ENCODE assay signal across 8 mouse cellular contexts in the genomic region with DNA sequence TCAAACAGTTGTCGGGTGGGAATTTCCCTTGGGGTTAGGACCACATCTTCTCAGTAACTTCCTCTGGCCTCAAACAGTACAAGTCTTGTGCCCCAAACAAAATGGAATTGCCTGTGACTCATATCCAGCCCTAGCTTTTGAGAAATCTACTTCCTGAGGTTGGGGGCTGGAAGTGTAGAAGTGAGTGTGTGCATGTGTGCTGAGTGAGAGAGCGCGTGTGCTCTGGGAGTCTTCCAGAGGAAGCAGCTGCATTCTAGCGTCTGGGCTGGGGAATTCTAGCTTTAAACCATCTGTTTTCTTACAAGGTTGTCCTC. TPM values are rescaled to one million over a fixed set of nuclear protein-coding genes. Genes with fewer than 3 reads are reported as not detected.
A peak's percentile ranks its signal among the peaks of the same experiment; 100 is the strongest.
DNase-seq lines count a peak whose midpoint lies in the region; ATAC-seq lines count a peak whose summit lies in the region.

No protein-coding gene starts in this region.

- H3K27me3 ChIP-seq in liver, embryonic 11.5 days (replicated peaks; ENCODE audit: control insufficient read depth, insufficient read depth, low read length) = no peaks in the 10 kb centered on the region
- H3K27me3 ChIP-seq in hindbrain, embryonic 12.5 days = no peaks in the 10 kb centered on the region

- H3K27ac ChIP-seq in liver, embryonic 11.5 days (ENCODE audit: low read depth, low read length) = no peak overlapping the region
- H3K27ac ChIP-seq in hindbrain, embryonic 12.5 days = no peak overlapping the region

- no peak overlapping the region for H3K4me3 ChIP-seq in liver, embryonic 11.5 days (ENCODE audit: low read depth, low read length)
- H3K4me3 ChIP-seq in hindbrain, embryonic 12.5 days = no peak overlapping the region

- 0 out of 2 replicates have a peak, but pooled peaks have one; percentile 33 for ATAC-seq in liver, embryonic 11.5 days (replicated peaks; ENCODE audit: low FRiP score)
- no peak for ATAC-seq in hindbrain, embryonic 12.5 days (ENCODE audit: low FRiP score)

- H3K4me2 ChIP-seq in liver, embryonic 11.5 days = no peak overlapping the region
- no peak overlapping the region for H3K4me2 ChIP-seq in hindbrain, embryonic 12.5 days (replicated peaks)

- no peaks in the 10 kb centered on the region for H3K9me3 ChIP-seq in liver, embryonic 11.5 days (ENCODE audit: control insufficient read depth, low read length)
- H3K9me3 ChIP-seq in hindbrain, embryonic 12.5 days (replicated peaks) = no peaks in the 10 kb centered on the region

- no peaks in the 10 kb centered on the region for H3K36me3 ChIP-seq in liver, embryonic 11.5 days (ENCODE audit: control insufficient read depth, insufficient read depth, low read length)
- no peaks in the 10 kb centered on the region for H3K36me3 ChIP-seq in hindbrain, embryonic 12.5 days

- no peaks in the 10 kb centered on the region for H3K4me1 ChIP-seq in liver, embryonic 11.5 days (replicated peaks; ENCODE audit: control insufficient read depth, insufficient read depth, low read length)
- no peaks in the 10 kb centered on the region for H3K4me1 ChIP-seq in hindbrain, embryonic 12.5 days

- H3K9ac ChIP-seq in liver, embryonic 11.5 days (ENCODE audit: low read depth, low read length) = no peak overlapping the region
- H3K9ac ChIP-seq in hindbrain, embryonic 12.5 days = no peak overlapping the region

- peak; percentile 50 for DNase-seq in layer of hippocampus, adult 9-11 months
- DNase-seq in layer of hippocampus, postnatal 14 days (ENCODE audit: low spot score in 2 of 2) = no peak
- peak; percentile 75 for DNase-seq in heart, adult 8-10 months (ENCODE audit: low spot score)
- DNase-seq in liver, embryonic 11.5 days (ENCODE audit: low spot score) = no peak
- DNase-seq in right cerebral cortex, postnatal 36 days (ENCODE audit: low spot score in 2 of 2) = peak; percentile 4 to 9
- no peak for DNase-seq in neural tube, embryonic 10.5 days (ENCODE audit: extremely low spot score, low spot score)
- no peak for DNase-seq in ovary, postnatal 14 days (ENCODE audit: low spot score)

- 57% methylated on average over 4 of the region's 4 CpGs for WGBS in liver, embryonic 11.5 days
- 76% methylated on average over 4 of the region's 4 CpGs for WGBS in hindbrain, embryonic 12.5 days

RNA-seq across cellular contexts. Expression of gene Kcnip1, which starts 17.9 kb away (rescaled TPM):
- total RNA-seq in layer of hippocampus, postnatal 14 days (2021) = 10 to 100 TPM; 30.6 to 31.3 TPM
- total RNA-seq in heart, adult 8-10 months (2022) = under 1 TPM in 3 of 4 experiments, not detected in 1; 0.11 to 0.35 (median 0.17) TPM
- 1.2 and 2.0 TPM in 2 replicates for polyA plus RNA-seq in liver, embryonic 11.5 days (2014; fragmentation: Nextera tagmentation; extraction: Ambion mirVana)
- polyA plus RNA-seq in hindbrain, embryonic 12.5 days (2016; fragmentation: Nextera tagmentation; extraction: Ambion mirVana) = 31.4 and 32.1 TPM in 2 replicates

RNA-seq across cellular contexts. Expression of gene Lcp2, which starts 35.9 kb away (rescaled TPM):
- total RNA-seq in layer of hippocampus, postnatal 14 days (2021) = 1 to 10 TPM; 4.1 to 5.1 TPM
- total RNA-seq in heart, adult 8-10 months (2022) = 1 to 10 TPM; 1.5 to 5.1 (median 1.9) TPM
- 13.3 and 16.0 TPM in 2 replicates for polyA plus RNA-seq in liver, embryonic 11.5 days (2014; fragmentation: Nextera tagmentation; extraction: Ambion mirVana)
- polyA plus RNA-seq in hindbrain, embryonic 12.5 days (2016; fragmentation: Nextera tagmentation; extraction: Ambion mirVana) = 1.8 TPM in 2 replicates

RNA-seq across cellular contexts. Expression of gene Kcnmb1, which starts 48.0 kb away (rescaled TPM):
- under 1 TPM; 0.16 to 0.26 TPM for total RNA-seq in layer of hippocampus, postnatal 14 days (2021)
- total RNA-seq in heart, adult 8-10 months (2022) = 1 to 10 TPM in 1 of 4 experiments, under 1 TPM in 3; 0.44 to 1.1 (median 0.73) TPM
- 0.14 and 0.25 TPM in 2 replicates for polyA plus RNA-seq in liver, embryonic 11.5 days (2014; fragmentation: Nextera tagmentation; extraction: Ambion mirVana)
- 0.55 and 0.66 TPM in 2 replicates for polyA plus RNA-seq in hindbrain, embryonic 12.5 days (2016; fragmentation: Nextera tagmentation; extraction: Ambion mirVana)

Comparison
In these comparisons a context has a peak if more than half of its experiments do, and no peak if none do; other contexts are left out.
1. DNase-seq: peak in layer of hippocampus, adult 9-11 months (single experiment), heart, adult 8-10 months (single experiment) and right cerebral cortex, postnatal 36 days (2 of 2); none in layer of hippocampus, postnatal 14 days (0 of 2), liver, embryonic 11.5 days (single experiment), neural tube, embryonic 10.5 days (single experiment) and ovary, postnatal 14 days (single experiment).
2. RNA of gene Kcnip1, which starts 17.9 kb away (total RNA-seq): 30.6 to 31.3 TPM in layer of hippocampus, postnatal 14 days; 0.11 to 0.35 TPM in heart, adult 8-10 months; every median in the first group is over 10 times any median in the second.